Mouse (Mus musculus) ES-E14 (cell line): ENCODE measurements around the gene Hoxc10. TPM values are rescaled to one million over a fixed set of nuclear protein-coding genes. Genes with fewer than 3 reads are reported as not detected.

Source experiments
- DNase-seq: peaks from one replicate; pipeline ENCODE4 v3.0.0-alpha.2; 2013; ENCODE audit warnings: low read depth, low spot score
- H3K27ac ChIP-seq: 2 replicates; pipeline ENCODE4 v1.5.1; 2012; ENCODE audit warnings: low read depth, mild to moderate bottlenecking, low read length, moderate library complexity, mixed read lengths; ENCODE audit not compliant: poor library complexity, insufficient read depth, severe bottlenecking
- H3K36me3 ChIP-seq: 2 replicates; pipeline ENCODE4 v1.6.1; 2012; ENCODE audit warnings: mild to moderate bottlenecking, low read length, moderate library complexity, mixed read lengths; ENCODE audit not compliant: control insufficient read depth, poor library complexity, insufficient read depth, severe bottlenecking
- H3K4me1 ChIP-seq, 2 experiments: fragments of 150-350 bp in 1 of 2; sonication (generic) in 1 of 2; 2 replicates each; pipeline ENCODE4 v1.6.1; 2012; ENCODE audit warnings: low read length in 2 of 2, mild to moderate bottlenecking in 1 of 2, mixed read lengths in 1 of 2; ENCODE audit not compliant: control insufficient read depth in 2 of 2, insufficient read depth in 2 of 2, poor library complexity in 1 of 2
- H3K4me3 ChIP-seq, 2 experiments: fragments of 150-350 bp in 1 of 2; sonication (generic) in 1 of 2; 2 replicates each; pipeline ENCODE4 v1.5.1; 2012; ENCODE audit warnings: low read length in 2 of 2, low read depth in 1 of 2, mild to moderate bottlenecking in 1 of 2, mixed read lengths in 1 of 2; ENCODE audit not compliant: insufficient read depth in 1 of 2, poor library complexity in 1 of 2, severe bottlenecking in 1 of 2
- H3K9ac ChIP-seq: 2 replicates; pipeline ENCODE4 v1.6.1; 2012; ENCODE audit warnings: low read depth, mild to moderate bottlenecking, low read length, mixed read lengths; ENCODE audit not compliant: poor library complexity, insufficient read depth, severe bottlenecking
- H3K9me3 ChIP-seq: fragments of 150-350 bp; sonication (generic); 2 replicates; pipeline ENCODE4 v1.6.1; 2012; ENCODE audit warnings: low read depth, mild to moderate bottlenecking, low read length; ENCODE audit not compliant: control insufficient read depth, insufficient read depth
- CHD2 ChIP-seq: IDR thresholded peaks from 2 replicates; pipeline ENCODE4 v1.6.1; 2014; ENCODE audit warnings: mild to moderate bottlenecking, low read depth, low read length, inconsistent platforms
- HCFC1 ChIP-seq: IDR thresholded peaks from 2 replicates; pipeline ENCODE4 v1.6.1; 2012; ENCODE audit warnings: low read length, inconsistent platforms, borderline replicate concordance; ENCODE audit not compliant: insufficient read depth
- MAFK ChIP-seq: IDR thresholded peaks from 2 replicates; pipeline ENCODE4 v1.6.1; 2014; ENCODE audit warnings: mild to moderate bottlenecking, low read depth, low read length, inconsistent platforms; ENCODE audit not compliant: insufficient read depth
- ZC3H11A ChIP-seq: IDR thresholded peaks from 2 replicates; pipeline ENCODE4 v1.6.1; 2012; ENCODE audit warnings: low read depth, mild to moderate bottlenecking, inconsistent platforms, low read length, borderline replicate concordance
- ZNF384 ChIP-seq: IDR thresholded peaks from 2 replicates; pipeline ENCODE4 v1.6.1; 2012; ENCODE audit warnings: low read depth, low read length, inconsistent platforms
- in situ Hi-C, 2 experiments: fragments of 600-800 bp; cut with MboI; formaldehyde crosslinking; loops; one replicate each; pipeline ENCODE4 v1.15.1; 2025; ENCODE audit warnings: low sequenced_read_pairs in 2 of 2, inconsistent platforms in 1 of 2; ENCODE audit not compliant: unreplicated experiment in 2 of 2
- total RNA-seq: library from RNA; depleted of rRNA; stranded (reverse); fragments of 300-350 nt; gene quantifications from 2 replicates; pipeline ENCODE4 v1.2.3, GENCODE M21; 2012; rRNA removed

Gene Hoxc10
- total RNA-seq, 1 experiment: 0.58 TPM

GRCm38 (mm10) chr15:103015406-103016166 lies 49.0 kb downstream of the Hoxc10 start:
- DNase-seq: no peak
- Histone ChIP-seq H3K4me1 (peaks cover 0 to 1% of the 10 kb centered on the region in 2 experiments; a peak in 1 of 4 replicates), H3K4me3 (peak overlapping the region in 1 of 2 experiments; percentile 29; a peak in 3 of 4 replicates), H3K9ac (no peak overlapping the region), H3K9me3 (no peaks in the 10 kb centered on the region), H3K27ac (no peak overlapping the region), H3K36me3 (no peaks in the 10 kb centered on the region)
- no peak for TF ChIP-seq ZNF384
- TF ChIP-seq MAFK: no peak
- TF ChIP-seq CHD2: no peak
- no peak for TF ChIP-seq ZC3H11A
- TF ChIP-seq HCFC1: no peak
- in situ Hi-C loops: loop anchor here in 1 of 2 experiments (10.0 kb wide), 1 partner anchor 159 kb away; no protein-coding TSS in a partner anchor

GRCm38 (mm10) chr15:103018636-103019035 lies 52.0 kb downstream of the Hoxc10 start, which contains the start of gene Hoxc4:
Gene Hoxc4, plus strand, starts transcription at chr15:103018934.
- no peak for TF ChIP-seq ZC3H11A
- TF ChIP-seq HCFC1: no peak
- no peak for TF ChIP-seq MAFK
- no peak for TF ChIP-seq ZNF384
- no peak for TF ChIP-seq CHD2
- Histone ChIP-seq H3K4me3 (no peak within 1 kb of the TSS), H3K9ac (no peak within 1 kb of the TSS), H3K36me3 (no peaks in the 10 kb centered on the region), H3K27ac (no peak within 1 kb of the TSS), H3K9me3 (no peaks in the 10 kb centered on the region), H3K4me1 (no peaks in the 10 kb centered on the region)
- in situ Hi-C loops: loop anchor here in 1 of 2 experiments (10.0 kb wide), 1 partner anchor 156 kb away; no protein-coding TSS in a partner anchor
- no peak for DNase-seq

DNA sequence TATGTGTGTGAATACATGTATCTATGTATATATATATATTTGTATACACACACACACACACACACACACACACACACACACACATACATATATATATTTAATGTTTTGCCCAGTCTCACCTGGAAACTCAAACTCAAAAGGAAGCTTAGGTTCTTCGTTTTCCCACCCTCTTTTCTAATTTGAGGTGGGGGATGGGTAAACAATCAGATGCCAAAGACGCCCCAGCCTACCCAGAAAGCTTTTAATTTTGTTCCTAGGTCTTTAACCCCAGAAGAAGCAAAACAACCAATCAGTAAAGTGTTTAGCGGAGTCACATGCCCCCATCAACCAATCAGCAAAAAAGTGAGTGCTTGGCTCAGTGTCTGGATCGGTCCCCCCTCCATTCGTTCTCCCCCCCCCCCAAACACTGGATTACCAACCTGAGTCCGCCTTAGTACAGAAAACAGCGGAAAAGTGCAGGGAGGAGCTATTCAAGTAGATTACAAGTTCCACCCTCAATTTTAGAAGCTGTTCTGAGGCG lies 54.4 kb downstream of the Hoxc10 start:
- in situ Hi-C loops: no loop called here
- TF ChIP-seq ZC3H11A (no peak), ZNF384 (no peak), HCFC1 (no peak), MAFK (no peak), CHD2 (no peak)
- Histone ChIP-seq H3K4me1 (no peaks in the 10 kb centered on the region), H3K4me3 (no peak overlapping the region), H3K27ac (no peak overlapping the region), H3K9ac (no peak overlapping the region), H3K9me3 (no peaks in the 10 kb centered on the region), H3K36me3 (no peaks in the 10 kb centered on the region)
- no peak for DNase-seq

Other genes with a start within 250 kb of the Hoxc10 start
- 24.6 and 25.0 TPM in 2 replicates for gene Calcoco1, start 244.6 kb upstream of the Hoxc10 start, total RNA-seq
- gene Hoxc13, start 45.7 kb upstream of the Hoxc10 start, total RNA-seq: 0.42 and 0.94 TPM in 2 replicates
- gene Hoxc12, start 30.0 kb upstream of the Hoxc10 start, total RNA-seq: 0.85 and 1.9 TPM in 2 replicates
- not detected in 2 replicates for gene Hoxc11, start 12.4 kb upstream of the Hoxc10 start, total RNA-seq
- 0.22 TPM in 1 of 2 replicates, not detected in the other for gene Hoxc5, start 647 bp downstream of the Hoxc10 start, total RNA-seq
- gene Hoxc9, start 9.6 kb downstream of the Hoxc10 start, total RNA-seq: 0.54 TPM in 1 of 2 replicates, not detected in the other
- gene Hoxc8, start 23.8 kb downstream of the Hoxc10 start, total RNA-seq: 0.22 TPM in 1 of 2 replicates, not detected in the other
- gene Hoxc6, start 31.5 kb downstream of the Hoxc10 start, total RNA-seq: 0.32 and 0.58 TPM in 2 replicates
- gene Hoxc4, start 52.1 kb downstream of the Hoxc10 start, total RNA-seq: 0.31 TPM in 1 of 2 replicates, not detected in the other
- 7.1 and 10.6 TPM in 2 replicates for gene Smug1, start 200.3 kb downstream of the Hoxc10 start, total RNA-seq